Mouse (Mus musculus) heart, postnatal 0 days (tissue): Measurements from ENCODE around the gene Ptpru.

Source experiments
- CTCF ChIP-seq: IDR thresholded peaks from 2 replicates; pipeline ENCODE4 v1.5.1; 2016; ENCODE audit warnings: antibody characterized with exemption, control low read depth, low read depth
- EP300 ChIP-seq: IDR thresholded peaks from 2 replicates; pipeline ENCODE4 v1.6.1; 2016; ENCODE audit warnings: antibody characterized with exemption, low read depth

DNA sequence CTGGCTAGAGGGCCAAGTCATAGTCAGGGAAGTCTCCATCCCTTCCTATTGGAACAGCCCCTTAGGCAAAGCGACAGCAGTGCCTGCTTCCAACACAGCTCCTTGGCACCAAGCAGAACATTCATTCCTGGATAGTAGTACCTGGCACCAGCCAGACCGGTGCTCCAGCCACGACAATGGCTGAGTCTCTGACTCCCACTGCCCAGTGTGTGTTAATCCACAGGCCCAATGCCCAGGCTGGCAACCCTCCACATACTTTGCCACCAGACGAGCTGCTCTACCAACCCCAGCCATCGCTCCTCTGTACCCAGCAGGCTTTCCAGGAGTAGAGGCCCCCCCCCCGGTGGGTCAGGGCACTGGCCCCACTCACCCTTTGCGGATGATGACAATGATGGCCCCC lies 40.6 kb downstream of the Ptpru start:
- no peak for TF ChIP-seq CTCF
- no peak for TF ChIP-seq EP300
